Mouse (Mus musculus) myocyte (in vitro differentiated cells): Measurements from ENCODE around the gene Arhgap15.

Source experiments
- CEBPB ChIP-seq: IDR thresholded peaks from 2 replicates; pipeline ENCODE4 v1.6.1; 2011; ENCODE audit warnings: mild to moderate bottlenecking, moderate library complexity; ENCODE audit not compliant: poor library complexity, insufficient read depth, severe bottlenecking
- MAX ChIP-seq: IDR thresholded peaks from one replicate; pipeline ENCODE4 v1.6.1; 2011; ENCODE audit warnings: low read depth, mild to moderate bottlenecking, control low read depth
- MYOD1 ChIP-seq, 3 experiments: IDR thresholded peaks; one replicate each; pipeline ENCODE4 v1.6.1; 2011; ENCODE audit warnings: control low read depth in 2 of 3, low read depth in 2 of 3, mild to moderate bottlenecking in 2 of 3, moderate library complexity in 1 of 3; ENCODE audit not compliant: insufficient read length in 2 of 3, control insufficient read depth in 1 of 3
- POLR2A ChIP-seq: IDR thresholded peaks from one replicate; pipeline ENCODE4 v1.6.1; 2011; ENCODE audit warnings: low read depth, mild to moderate bottlenecking, control low read depth, moderate library complexity; ENCODE audit not compliant: insufficient read length
- POLR2AphosphoS2 ChIP-seq: IDR thresholded peaks from one replicate; pipeline ENCODE4 v1.6.1; 2011; ENCODE audit warnings: low read depth, control low read depth; ENCODE audit not compliant: insufficient read length
- SRF ChIP-seq: IDR thresholded peaks from one replicate; pipeline ENCODE4 v1.6.1; 2011; ENCODE audit warnings: low read depth; ENCODE audit not compliant: control insufficient read depth, insufficient read length
- TCF12 ChIP-seq: IDR thresholded peaks from one replicate; pipeline ENCODE4 v1.6.1; 2011; ENCODE audit warnings: mild to moderate bottlenecking, control low read depth; ENCODE audit not compliant: poor library complexity, insufficient read depth, severe bottlenecking
- TCF3 ChIP-seq: IDR thresholded peaks from one replicate; pipeline ENCODE4 v1.6.1; 2011; ENCODE audit warnings: low read depth, control low read depth; ENCODE audit not compliant: insufficient read length
- USF1 ChIP-seq: IDR thresholded peaks from one replicate; pipeline ENCODE4 v1.6.1; 2011; ENCODE audit warnings: low read depth, mild to moderate bottlenecking, control low read depth, moderate library complexity

- TF ChIP-seq POLR2A: no peak
- TF ChIP-seq MAX: no peak
- no peak for TF ChIP-seq TCF12
- TF ChIP-seq POLR2AphosphoS2: no peak
- no peak for TF ChIP-seq MYOD1 (IDR thresholded peaks at IDR 0.05; ENCODE audit: control insufficient read depth in 1 of 3, insufficient read length in 2 of 3, low read depth in 2 of 3)
- TF ChIP-seq CEBPB: no peak
- TF ChIP-seq USF1: no peak
- no peak for TF ChIP-seq TCF3
- TF ChIP-seq SRF: no peak
Measured at GRCm38 (mm10) chr2:44255343-44255742, 506.7 kb downstream of the Arhgap15 start.
